In the genomic region with DNA sequence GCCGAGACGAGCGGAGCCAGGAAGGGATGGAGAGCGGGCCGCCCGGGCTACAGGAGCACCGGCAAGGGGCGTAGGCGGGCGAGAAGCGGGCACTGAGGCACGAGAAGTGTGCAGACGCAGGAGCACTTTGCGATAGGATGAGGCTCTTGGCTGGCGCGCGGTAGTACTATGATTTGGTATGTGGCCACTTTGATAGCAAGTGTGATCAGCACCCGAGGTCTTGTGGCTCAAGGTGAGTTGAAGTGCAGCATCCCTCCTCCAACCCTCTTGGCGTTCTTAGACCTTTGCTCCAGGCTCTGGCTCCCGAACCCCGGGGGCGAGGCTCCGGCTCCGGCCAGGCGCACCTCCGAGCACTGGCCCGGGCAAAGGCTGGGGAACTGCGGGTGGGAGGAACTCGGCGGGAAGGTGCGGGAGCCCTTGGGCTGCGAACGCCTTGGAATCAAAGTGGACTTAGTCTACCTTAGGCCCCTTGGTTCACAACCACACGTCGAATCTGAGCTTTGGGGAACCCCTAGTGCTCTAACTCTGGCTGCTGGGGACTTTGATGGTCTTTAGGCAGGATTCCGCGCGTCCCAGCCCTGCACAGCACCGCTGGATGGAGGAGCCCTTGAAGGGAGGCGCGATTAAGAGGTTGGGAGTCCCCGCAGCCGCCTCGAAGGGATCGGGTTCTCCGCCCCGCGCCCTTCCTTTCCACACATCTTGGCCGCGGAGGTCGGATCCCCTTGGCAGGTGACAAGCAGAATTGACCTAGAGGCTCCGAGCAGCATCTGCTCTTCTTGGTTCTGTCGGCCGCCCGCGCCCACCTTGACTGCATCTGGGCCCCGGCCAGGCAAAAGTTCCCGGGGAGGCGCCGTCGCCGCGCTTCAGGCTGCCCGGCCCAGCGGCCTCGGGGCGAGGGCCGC, we compare ENCODE assay signal across 8 mouse cellular contexts. TPM values are rescaled to one million over a fixed set of nuclear protein-coding genes. Genes with fewer than 3 reads are reported as not detected.
DNase-seq lines count a peak whose midpoint lies in the region; ATAC-seq and TF ChIP-seq lines count a peak whose summit lies in the region.

No protein-coding gene starts in this region.

- no peak for DNase-seq in liver, embryonic 11.5 days (ENCODE audit: low spot score)
- DNase-seq in liver: no peak
- DNase-seq in limb, embryonic 11.5 days (ENCODE audit: low spot score): peak; percentile 48
- no peak for DNase-seq in Muller cell, postnatal 12 days (ENCODE audit: inconsistent ontology term)

- no peaks in the 10 kb centered on the region for H3K9me3 ChIP-seq in liver, embryonic 11.5 days (ENCODE audit: control insufficient read depth, low read length)
- no peaks in the 10 kb centered on the region for H3K9me3 ChIP-seq in forebrain, embryonic 16.5 days (ENCODE audit: control insufficient read depth, low read length)
- no peaks in the 10 kb centered on the region for H3K9me3 ChIP-seq in limb, embryonic 11.5 days (ENCODE audit: control insufficient read depth, low read length)

- no peak overlapping the region for H3K9ac ChIP-seq in liver, embryonic 11.5 days (ENCODE audit: low read depth, low read length)
- peak overlapping the region; percentile 65 for H3K9ac ChIP-seq in forebrain, embryonic 16.5 days (replicated peaks; ENCODE audit: low read depth, low read length)
- H3K9ac ChIP-seq in limb, embryonic 11.5 days (ENCODE audit: low read length): peak overlapping the region; percentile 47

- WGBS in liver, embryonic 11.5 days: under 1% methylated on average over 68 of the region's 68 CpGs
- WGBS in forebrain, embryonic 16.5 days: under 1% methylated on average over 66 of the region's 68 CpGs
- WGBS in limb, embryonic 11.5 days: under 1% methylated on average over 68 of the region's 68 CpGs
- 1% methylated on average over 68 of the region's 68 CpGs for WGBS in small intestine, adult 2 months

- H3K27ac ChIP-seq in liver, embryonic 11.5 days (ENCODE audit: low read depth, low read length): no peak overlapping the region
- no peak overlapping the region for H3K27ac ChIP-seq in bone marrow macrophage, adult 2 months (ENCODE audit: insufficient read depth, low read depth, low read length)
- H3K27ac ChIP-seq in forebrain, embryonic 16.5 days (ENCODE audit: low read length): peak overlapping the region; percentile 63
- H3K27ac ChIP-seq in limb, embryonic 11.5 days (replicated peaks; ENCODE audit: low read depth, low read length): no peak overlapping the region
- peak overlapping the region; percentile 44 for H3K27ac ChIP-seq in small intestine, adult 2 months (ENCODE audit: insufficient read depth, low read depth, low read length)

- peak; percentile 14; the same call in 1 of the 2 replicates for ATAC-seq in liver, embryonic 11.5 days (replicated peaks; ENCODE audit: low FRiP score)
- peak; percentile 3; the same call in 1 of the 2 replicates for ATAC-seq in forebrain, embryonic 16.5 days
- ATAC-seq in limb, embryonic 11.5 days (ENCODE audit: insufficient number of reproducible peaks, low FRiP score, low TSS enrichment, low read depth): peak; percentile 6; the same call in 1 of the 2 replicates
- no peak for ATAC-seq in CD4-positive, CD25-positive, alpha-beta regulatory T cell, adult 4 months

- H3K36me3 ChIP-seq in liver, embryonic 11.5 days (ENCODE audit: control insufficient read depth, insufficient read depth, low read length): no peaks in the 10 kb centered on the region
- H3K36me3 ChIP-seq in forebrain, embryonic 16.5 days (ENCODE audit: control insufficient read depth, insufficient read depth): no peaks in the 10 kb centered on the region
- H3K36me3 ChIP-seq in limb, embryonic 11.5 days (ENCODE audit: control insufficient read depth, insufficient read depth, low read length): no peaks in the 10 kb centered on the region
- H3K36me3 ChIP-seq in small intestine, adult 2 months (ENCODE audit: control insufficient read depth, insufficient read depth, low read length): no peaks in the 10 kb centered on the region

- H3K4me1 ChIP-seq in liver, embryonic 11.5 days (replicated peaks; ENCODE audit: control insufficient read depth, insufficient read depth, low read length): no peaks in the 10 kb centered on the region; the same call in 1 of the 2 replicates
- H3K4me1 ChIP-seq in bone marrow macrophage, adult 2 months (ENCODE audit: control insufficient read depth, insufficient read depth, low read length): peaks cover 13% of the 10 kb centered on the region
- peaks cover 45% of the 10 kb centered on the region for H3K4me1 ChIP-seq in forebrain, embryonic 16.5 days (replicated peaks; ENCODE audit: control insufficient read depth, insufficient read depth, low read length)
- H3K4me1 ChIP-seq in limb, embryonic 11.5 days (ENCODE audit: control insufficient read depth, insufficient read depth, low read length): peaks cover 26% of the 10 kb centered on the region
- H3K4me1 ChIP-seq in small intestine, adult 2 months (ENCODE audit: control insufficient read depth, insufficient read depth, insufficient read length, low read length): peaks cover 7% of the 10 kb centered on the region; the same call in 1 of the 2 replicates

- peaks cover 62% of the 10 kb centered on the region for H3K27me3 ChIP-seq in liver, embryonic 11.5 days (replicated peaks; ENCODE audit: control insufficient read depth, insufficient read depth, low read length)
- H3K27me3 ChIP-seq in forebrain, embryonic 16.5 days (replicated peaks; ENCODE audit: control insufficient read depth, insufficient read depth, low read length): no peaks in the 10 kb centered on the region
- peaks cover 12% of the 10 kb centered on the region; the same call in 1 of the 2 replicates for H3K27me3 ChIP-seq in limb, embryonic 11.5 days (ENCODE audit: control insufficient read depth, insufficient read depth, low read length)
- no peaks in the 10 kb centered on the region for H3K27me3 ChIP-seq in small intestine, adult 2 months (ENCODE audit: control insufficient read depth, insufficient read depth, low read length)

- peak overlapping the region; percentile 77 for H3K4me2 ChIP-seq in liver, embryonic 11.5 days
- H3K4me2 ChIP-seq in forebrain, embryonic 16.5 days (ENCODE audit: low read length): peak overlapping the region; percentile 92
- peak overlapping the region; percentile 90 for H3K4me2 ChIP-seq in limb, embryonic 11.5 days (ENCODE audit: low read depth, severe bottlenecking)

- no peak for TF ChIP-seq CTCF in bone marrow macrophage, adult 2 months (IDR thresholded peaks at IDR 0.05; ENCODE audit: low read depth, low read length)
- TF ChIP-seq CTCF in small intestine, adult 2 months (IDR thresholded peaks at IDR 0.05; ENCODE audit: extremely low read depth, insufficient read length, insufficient replicate concordance, low read depth, low read length): no peak

- peak overlapping the region; percentile 57 for H3K4me3 ChIP-seq in liver, embryonic 11.5 days (ENCODE audit: low read depth, low read length)
- peak overlapping the region; percentile 96 for H3K4me3 ChIP-seq in bone marrow macrophage, adult 2 months (ENCODE audit: insufficient read depth, low read length)
- H3K4me3 ChIP-seq in forebrain, embryonic 16.5 days (replicated peaks; ENCODE audit: low read length): peak overlapping the region; percentile 68
- H3K4me3 ChIP-seq in limb, embryonic 11.5 days (ENCODE audit: low read depth, low read length): peak overlapping the region; percentile 67
- peak overlapping the region; percentile 89 for H3K4me3 ChIP-seq in small intestine, adult 2 months (ENCODE audit: low read depth, low read length)

- no peak for TF ChIP-seq POLR2A in bone marrow macrophage, adult 2 months (IDR thresholded peaks at IDR 0.05; ENCODE audit: borderline replicate concordance, low read depth, low read length)
- TF ChIP-seq POLR2A in small intestine, adult 2 months (IDR thresholded peaks at IDR 0.05; ENCODE audit: low read depth, low read length): no peak; the same call in 1 of the 2 replicates

RNA-seq across cellular contexts. Expression of gene Igsf9b, which starts 0.5 kb away (rescaled TPM):
- 0.25 and 0.48 TPM in 2 replicates for polyA plus RNA-seq in liver, embryonic 11.5 days (2014; fragmentation: Nextera tagmentation; extraction: Ambion mirVana)
- polyA plus RNA-seq in bone marrow macrophage, adult 2 months (2012; ENCODE audit: insufficient read depth, insufficient read length, missing spikeins): 0.05 TPM in 1 of 2 replicates, not detected in the other
- polyA plus RNA-seq in forebrain, embryonic 16.5 days (2015; fragmentation: Nextera tagmentation; extraction: Ambion mirVana): 12.0 and 16.7 TPM in 2 replicates
- 2.5 and 2.9 TPM in 2 replicates for polyA plus RNA-seq in limb, embryonic 11.5 days (2014; fragmentation: Nextera tagmentation; extraction: Ambion mirVana)
- 1.5 and 2.6 TPM in 2 replicates for polyA plus RNA-seq in small intestine, adult 2 months (2012; rRNA removed)
- 1 to 10 TPM; 1.3 to 2.3 TPM for polyA plus RNA-seq in CD4-positive, CD25-positive, alpha-beta regulatory T cell, adult 4 months (2017; shearing (Covaris generic))

Comparison
In these comparisons a context has a peak if more than half of its experiments do, and no peak if none do; other contexts are left out.
1. H3K27ac ChIP-seq: peak in forebrain, embryonic 16.5 days (single experiment) and small intestine, adult 2 months (single experiment); none in liver, embryonic 11.5 days (single experiment), bone marrow macrophage, adult 2 months (single experiment) and limb, embryonic 11.5 days (single experiment).
2. Peak in every context shown above with its lines, with median percentiles within 50 percentile points of each other: H3K4me2 ChIP-seq and H3K4me3 ChIP-seq.